Mouse (Mus musculus) heart, postnatal 14 days (tissue): ENCODE measurements around the gene Itpk1. TPM values are rescaled to one million over a fixed set of nuclear protein-coding genes. Genes with fewer than 3 reads are reported as not detected.
"Not testable (repeated sequence)": the region's sequence is repeated elsewhere in the genome, so short reads cannot be mapped to it uniquely, and the experiment has no call there.

Source experiments
- DNase-seq, 2 experiments: peaks; one replicate each; pipeline ENCODE4 v3.0.0; 2021 to 2022
- intact Hi-C: fragments of 180-260 bp; cut with DNase I; formaldehyde crosslinking; loops from one replicate; pipeline ENCODE4 v1.15.1; 2025
- total RNA-seq, 2 experiments: library from RNA; stranded (reverse); gene quantifications; 2 replicates each; pipeline ENCODE4 v1.2.3; 2021

Itpk1 gene
- total RNA-seq, 2 experiments from 2014 or later = 10.7 to 13.0 TPM

GRCm38 (mm10) chr12:102634436-102635050 lies 70.2 kb downstream of the Itpk1 start:
- intact Hi-C loops = no loop called here
- no peak for DNase-seq

DNA sequence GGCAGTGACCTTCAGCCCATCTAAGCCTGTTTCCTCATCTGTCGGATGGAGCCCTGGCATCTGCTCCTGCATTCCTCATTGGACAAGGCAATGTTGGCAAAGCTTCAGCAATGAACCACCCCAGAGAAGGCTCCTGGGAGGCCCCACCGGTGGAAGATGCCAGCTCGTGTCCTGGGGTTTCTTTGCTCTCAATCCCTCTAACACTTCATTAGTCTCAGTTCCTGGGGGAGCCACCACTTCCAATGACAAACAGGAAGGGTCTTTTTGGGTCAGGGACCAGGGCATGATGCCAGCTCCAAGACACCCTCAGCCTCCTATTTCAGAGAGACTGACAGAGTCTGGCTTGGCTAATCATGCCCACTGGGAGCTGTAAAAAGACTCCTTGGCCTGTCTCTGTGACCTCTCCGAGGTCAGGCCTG lies 71.6 kb downstream of the Itpk1 start:
- DNase-seq = no peak
- intact Hi-C loops = no loop called here

- DNase-seq = no peak
- intact Hi-C loops = no loop called here
Measured at GRCm38 (mm10) chr12:102631690-102632089, 73.0 kb downstream of the Itpk1 start.

- intact Hi-C loops, DNase-seq: not testable (repeated sequence)
Measured at GRCm38 (mm10) chr12:102630471-102630870, 74.3 kb downstream of the Itpk1 start.

GRCm38 (mm10) chr12:102628221-102628620 lies 76.5 kb downstream of the Itpk1 start:
- intact Hi-C loops = no loop called here
- DNase-seq = no peak

- no peak for DNase-seq
- intact Hi-C loops = no loop called here
Measured at GRCm38 (mm10) chr12:102627545-102627944, 77.2 kb downstream of the Itpk1 start.

GRCm38 (mm10) chr12:102626841-102627240 lies 77.9 kb downstream of the Itpk1 start:
- intact Hi-C loops = no loop called here
- no peak for DNase-seq

DNA sequence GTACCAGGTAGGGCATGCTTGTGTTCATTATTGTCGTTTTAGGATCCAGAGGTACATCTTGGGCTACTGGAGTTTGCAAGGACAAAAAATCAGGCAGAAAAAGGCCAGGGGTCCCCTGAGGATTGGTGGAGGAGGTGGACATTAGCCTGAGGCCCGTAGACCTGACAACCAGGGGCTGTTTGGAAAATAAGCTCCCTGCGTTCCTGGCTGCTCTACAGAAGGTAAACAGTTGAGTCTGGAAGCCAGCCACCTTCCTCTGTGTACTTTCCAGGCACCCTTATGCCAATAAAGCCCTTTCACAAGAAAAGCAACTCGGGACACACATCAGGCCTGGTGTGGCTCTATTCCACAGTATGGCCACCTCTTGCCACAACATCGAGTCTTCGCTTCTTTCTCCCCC lies 79.0 kb downstream of the Itpk1 start:
- DNase-seq = no peak
- intact Hi-C loops = no loop called here

- intact Hi-C loops = no loop called here
- no peak for DNase-seq
Measured at GRCm38 (mm10) chr12:102625118-102625517, 79.6 kb downstream of the Itpk1 start.

GRCm38 (mm10) chr12:102623827-102624226 lies 80.9 kb downstream of the Itpk1 start:
- peak; percentile 31 for DNase-seq
- intact Hi-C loops = no loop called here

GRCm38 (mm10) chr12:102622302-102622842 lies 82.4 kb downstream of the Itpk1 start:
- intact Hi-C loops = no loop called here
- no peak for DNase-seq

- DNase-seq = no peak
- intact Hi-C loops = no loop called here
Measured at GRCm38 (mm10) chr12:102621811-102622210, 82.9 kb downstream of the Itpk1 start.

DNA sequence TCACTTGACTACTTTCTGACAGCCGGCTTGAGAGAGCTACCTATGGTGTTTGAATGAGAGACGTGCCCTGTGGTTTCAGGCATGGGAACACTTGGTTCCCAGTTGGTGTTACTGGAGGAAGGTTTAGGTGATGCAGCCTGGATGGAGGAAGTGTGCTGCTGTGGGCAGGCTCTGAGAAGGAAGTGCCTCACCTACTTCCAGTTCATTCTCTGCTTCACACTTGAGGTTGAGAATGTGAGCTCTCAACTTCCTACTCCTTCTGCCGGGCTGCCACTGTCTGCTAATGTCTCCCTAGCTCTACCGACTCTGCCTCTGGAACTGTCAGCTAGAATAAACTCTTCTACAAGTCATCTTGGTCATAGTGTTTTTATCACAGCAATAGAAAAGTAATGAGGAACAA lies 83.5 kb downstream of the Itpk1 start:
- intact Hi-C loops = no loop called here
- no peak for DNase-seq

- intact Hi-C loops = no loop called here
- no peak for DNase-seq
Measured at GRCm38 (mm10) chr12:102619908-102620307, 84.8 kb downstream of the Itpk1 start.

- intact Hi-C loops = no loop called here
- DNase-seq = no peak
Measured at GRCm38 (mm10) chr12:102618085-102618484, 86.6 kb downstream of the Itpk1 start.

GRCm38 (mm10) chr12:102616843-102617519 lies 87.7 kb downstream of the Itpk1 start:
- intact Hi-C loops = no loop called here

DNA sequence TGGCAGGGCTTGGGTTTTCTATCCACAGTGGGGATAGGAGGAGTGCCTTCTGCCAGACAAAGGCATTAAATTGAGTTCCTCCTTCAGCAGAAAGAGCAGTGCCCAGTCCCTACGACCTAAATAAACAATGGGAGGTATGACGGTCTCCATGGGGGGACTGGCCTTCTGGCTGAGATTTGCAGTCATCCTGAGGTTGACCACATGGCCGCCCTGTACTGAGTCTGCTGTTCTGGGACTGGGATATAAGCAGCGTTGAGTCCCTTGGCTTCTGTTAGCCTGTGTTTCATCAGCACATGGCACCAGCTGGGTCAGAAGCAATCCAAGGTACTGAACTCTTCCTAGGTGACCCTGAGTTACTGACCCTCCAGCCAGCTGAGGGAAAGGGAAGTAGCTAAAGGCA lies 88.5 kb downstream of the Itpk1 start:
- intact Hi-C loops = no loop called here
- no peak for DNase-seq

More at GRCm38 (mm10) chr12:102616843-102617519, 87.7 kb downstream of the Itpk1 start:
- no peak for DNase-seq

DNA sequence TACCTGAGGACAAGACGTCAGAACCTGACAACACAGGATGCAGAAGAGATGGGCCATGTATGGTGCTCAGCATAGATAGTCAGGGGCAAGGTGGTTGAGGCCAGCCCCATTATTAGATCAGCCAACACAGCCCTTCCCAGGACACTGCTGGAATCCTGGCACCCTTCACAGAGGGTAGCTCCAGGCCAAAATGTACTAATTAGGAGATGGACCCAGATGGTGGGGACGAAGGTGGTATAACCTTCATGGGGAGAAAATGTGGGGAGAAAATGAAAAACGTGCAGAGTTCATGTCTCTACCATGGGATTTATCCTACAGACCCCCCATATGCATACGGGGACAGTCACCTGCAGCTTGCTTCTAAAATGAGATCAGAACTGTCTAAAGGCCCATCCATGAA lies 91.3 kb downstream of the Itpk1 start:
- DNase-seq = no peak
- intact Hi-C loops = no loop called here

GRCm38 (mm10) chr12:102612431-102612830 lies 92.3 kb downstream of the Itpk1 start:
- no peak for DNase-seq
- intact Hi-C loops = no loop called here

GRCm38 (mm10) chr12:102610927-102611326 lies 93.8 kb downstream of the Itpk1 start:
- no peak for DNase-seq
- intact Hi-C loops = no loop called here

- intact Hi-C loops = no loop called here
- DNase-seq = no peak
Measured at GRCm38 (mm10) chr12:102607808-102608517, 96.8 kb downstream of the Itpk1 start.
